Mouse (Mus musculus): ENCODE measurements at regions not wholly inside any gene's neighbourhood (a gene's known extent, or its start where the extent isn't known, plus 50 kb on each side); places are given as distances from the start of the nearest gene placed in this dataset.

DNA sequence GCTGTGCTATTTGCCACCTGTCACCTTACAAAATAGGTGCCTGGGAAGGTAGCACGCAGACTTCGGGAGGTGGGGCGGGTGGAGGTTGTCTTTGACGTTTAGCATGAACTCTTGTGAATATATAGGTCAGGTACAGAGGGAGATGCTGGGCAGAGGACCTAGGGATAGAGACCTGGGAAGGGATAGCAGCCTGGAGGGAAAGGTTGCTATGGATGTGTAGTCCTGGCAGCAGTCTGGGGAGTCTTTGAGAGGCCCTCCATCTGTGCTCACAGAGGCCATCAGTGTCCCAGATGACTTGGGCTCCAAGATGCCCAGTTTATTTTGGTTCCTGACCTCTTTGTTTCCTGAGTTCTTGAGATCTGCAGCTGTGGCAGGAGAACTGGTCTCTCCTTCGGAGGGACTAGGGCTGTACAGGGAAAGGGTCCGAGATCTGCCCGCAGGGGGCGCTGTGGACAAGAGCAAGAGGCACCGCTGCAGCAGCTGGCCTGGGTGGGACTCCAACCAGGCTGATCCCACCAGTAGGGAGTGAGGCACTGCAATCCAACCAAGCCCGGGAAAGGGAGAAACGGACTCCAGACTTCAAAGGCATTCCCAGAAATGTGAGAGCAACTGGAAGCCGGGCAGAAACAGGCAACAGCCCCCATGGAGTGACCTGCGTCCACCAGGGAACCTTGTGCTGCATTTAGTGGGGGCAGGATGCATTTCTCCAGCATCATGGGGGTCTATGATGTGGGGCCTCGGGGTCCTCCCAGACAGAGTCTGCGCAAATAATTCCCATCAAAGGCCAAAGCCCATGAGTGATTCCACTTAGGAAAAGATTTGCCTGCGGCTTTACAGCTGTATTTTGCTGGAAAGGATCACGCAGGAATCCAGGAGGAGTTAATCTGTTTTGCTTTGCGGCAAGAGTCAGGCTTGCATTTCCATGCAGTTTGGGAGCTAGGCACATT lies 145.8 kb downstream of the Uaca start:
- no peak for TF ChIP-seq POLR2A (IDR thresholded peaks at IDR 0.05; ENCODE audit: extremely low read depth, insufficient read depth, low read length)
- TF ChIP-seq CTCF (IDR thresholded peaks at IDR 0.05; ENCODE audit: extremely low read depth, insufficient read depth, low read length) = peak; percentile 52
